Mouse (Mus musculus) common myeloid progenitor, adult 5-6 weeks (primary cell): ENCODE data around the gene Gata1. TPM values are rescaled to one million over a fixed set of nuclear protein-coding genes. Genes with fewer than 3 reads are reported as not detected.

ENCODE experiments used
- total RNA-seq: library from RNA; stranded (forward); fragments of 200-1000, 187-1606 nt; gene quantifications from 2 replicates; pipeline ENCODE4 v1.2.3, GENCODE M21; 2017

The Gata1 gene
- total RNA-seq, 1 experiment from 2014 or later: 51.4 TPM

Other genes starting within 250 kb of the Gata1 start
- gene Praf2, start 249.6 kb downstream of the Gata1 start, total RNA-seq: 6.2 and 10.4 TPM in 2 replicates
- gene Ccdc120, start 227.2 kb downstream of the Gata1 start, total RNA-seq: 5.2 and 6.8 TPM in 2 replicates
- 7.1 and 10.1 TPM in 2 replicates for gene Tfe3, start 215.5 kb downstream of the Gata1 start, total RNA-seq
- gene Gripap1, start 188.3 kb downstream of the Gata1 start, total RNA-seq: 73.1 and 85.8 TPM in 2 replicates
- gene Kcnd1, start 155.8 kb downstream of the Gata1 start, total RNA-seq: 0.91 TPM in 1 of 2 replicates, not detected in the other
- gene Otud5, start 136.7 kb downstream of the Gata1 start, total RNA-seq: 57.0 and 57.9 TPM in 2 replicates
- gene Pim2, start 99.8 kb downstream of the Gata1 start, total RNA-seq: 2.2 and 5.0 TPM in 2 replicates
- gene Slc35a2, start 94.0 kb downstream of the Gata1 start, total RNA-seq: 10.5 and 13.2 TPM in 2 replicates
- 156 and 162 TPM in 2 replicates for gene Pqbp1, start 78.8 kb downstream of the Gata1 start, total RNA-seq
- gene Timm17b, start 78.7 kb downstream of the Gata1 start, total RNA-seq: 42.2 and 54.8 TPM in 2 replicates
- gene Gm10491, start 70.2 kb downstream of the Gata1 start, total RNA-seq: not detected in 2 replicates
- not detected in 2 replicates for gene Gm10490, start 68.5 kb downstream of the Gata1 start, total RNA-seq
- gene Pcsk1n, start 58.2 kb downstream of the Gata1 start, total RNA-seq: not detected in 2 replicates
- gene Eras, start 49.5 kb downstream of the Gata1 start, total RNA-seq: not detected in 2 replicates
- 11.0 and 13.1 TPM in 2 replicates for gene Hdac6, start 30.2 kb downstream of the Gata1 start, total RNA-seq
- not detected in 2 replicates for gene Glod5, start 40.4 kb upstream of the Gata1 start, total RNA-seq
- gene Suv39h1, start 96.7 kb upstream of the Gata1 start, total RNA-seq: 60.0 and 70.0 TPM in 2 replicates
- 68.8 and 74.5 TPM in 2 replicates for gene Was, start 112.4 kb upstream of the Gata1 start, total RNA-seq
- gene Wdr13, start 154.8 kb upstream of the Gata1 start, total RNA-seq: 25.8 and 29.6 TPM in 2 replicates
- gene Rbm3, start 167.8 kb upstream of the Gata1 start, total RNA-seq: 1,314 and 1,321 TPM in 2 replicates
- 5.2 and 7.3 TPM in 2 replicates for gene Tbc1d25, start 198.1 kb upstream of the Gata1 start, total RNA-seq
- 58.5 and 66.5 TPM in 2 replicates for gene Ebp, start 215.4 kb upstream of the Gata1 start, total RNA-seq
- gene Porcn, start 228.5 kb upstream of the Gata1 start, total RNA-seq: 0.05 TPM in 1 of 2 replicates, not detected in the other